Mouse (Mus musculus) liver, embryonic 14.5 days (tissue): ENCODE results near the gene Nktr. TPM values are rescaled to one million over a fixed set of nuclear protein-coding genes. Genes with fewer than 3 reads are reported as not detected.
A peak's percentile ranks its signal among the peaks of the same experiment; 100 is the strongest.

Experiments used
- ATAC-seq: fragments of 200-750 bp; cut with Nextera tagmentation; 2 replicates; pipeline ENCODE4 v1.8.0; 2017; ENCODE audit warnings: moderate number of reproducible peaks, mild to moderate bottlenecking, moderate library complexity; ENCODE audit not compliant: insufficient read depth
- DNase-seq, 3 experiments: peaks; one replicate each; pipeline ENCODE4 v3.0.0-alpha.2; 2012 to 2013; ENCODE audit warnings: low read depth in 3 of 3, low spot score in 3 of 3
- H3K27ac ChIP-seq: fragments of 300-500 bp; sonication (generic); 2 replicates; pipeline ENCODE4 v1.5.1; 2014; ENCODE audit warnings: moderate library complexity, mild to moderate bottlenecking, control low read depth, inconsistent platforms
- H3K27me3 ChIP-seq: fragments of 300-500 bp; sonication (generic); 2 replicates; pipeline ENCODE4 v1.6.1; 2014; ENCODE audit warnings: mild to moderate bottlenecking, low read length, moderate library complexity; ENCODE audit not compliant: control insufficient read depth, insufficient read depth
- H3K36me3 ChIP-seq: fragments of 300-500 bp; sonication (generic); replicated peaks from 2 replicates; pipeline ENCODE4 v1.6.1; 2014; ENCODE audit warnings: low read depth; ENCODE audit not compliant: control insufficient read depth, insufficient read depth
- H3K4me1 ChIP-seq, 2 experiments: fragments of 200-500 bp in 1 of 2; fragments of 300-500 bp in 1 of 2; sonication (generic) in 1 of 2; replicated peaks; 2 replicates each; pipeline ENCODE4 v1.6.1; 2012 to 2014; ENCODE audit warnings: antibody characterized with exemption in 1 of 2, inconsistent platforms in 1 of 2, low read length in 1 of 2; ENCODE audit not compliant: control insufficient read depth in 2 of 2, insufficient read depth in 2 of 2
- H3K4me2 ChIP-seq: fragments of 300-500 bp; sonication (generic); 2 replicates; pipeline ENCODE4 v1.6.1; 2014; ENCODE audit warnings: low read depth, mild to moderate bottlenecking, control low read depth, moderate library complexity
- H3K4me3 ChIP-seq, 2 experiments: fragments of 200-500 bp in 1 of 2; fragments of 300-500 bp in 1 of 2; sonication (generic) in 1 of 2; 2 replicates each; pipeline ENCODE4 v1.5.1; 2012 to 2014; ENCODE audit warnings: low read depth in 2 of 2, low read length in 2 of 2, mild to moderate bottlenecking in 2 of 2, control low read depth in 1 of 2, inconsistent platforms in 1 of 2, moderate library complexity in 1 of 2; ENCODE audit not compliant: insufficient read depth in 1 of 2
- H3K9ac ChIP-seq: fragments of 300-500 bp; sonication (generic); replicated peaks from 2 replicates; pipeline ENCODE4 v1.6.1; 2014; ENCODE audit warnings: mild to moderate bottlenecking, control low read depth, moderate library complexity
- H3K9me3 ChIP-seq: fragments of 300-500 bp; sonication (generic); 2 replicates; pipeline ENCODE4 v1.6.1; 2016; ENCODE audit warnings: low read length, mixed read lengths; ENCODE audit not compliant: control insufficient read depth
- CTCF ChIP-seq: IDR thresholded peaks from 2 replicates; pipeline ENCODE4 v1.5.1; 2016; ENCODE audit warnings: antibody characterized with exemption, low read depth, control low read depth
- EP300 ChIP-seq: IDR thresholded peaks from 2 replicates; pipeline ENCODE4 v1.6.1; 2016; ENCODE audit warnings: antibody characterized with exemption, low read depth
- WGBS: fragments of 180-500 bp; shearing (Covaris S2); extraction: QIAGEN DNeasy Blood & Tissue Kit; methylation state at CpG from one replicate; pipeline ENCODE4 v1.1.7; 2014; ENCODE audit not compliant: insufficient replicate concordance; 5-methylcytosine and 5-hydroxymethylcytosine counted together
- polyA plus RNA-seq, 2 experiments: library from polyadenylated mRNA; depleted of rRNA in 1 of 2; stranded (reverse) in 1 of 2; unstranded in 1 of 2; fragments of >200 nt; fragmentation: Nextera tagmentation in 1 of 2; extraction: Ambion mirVana in 1 of 2; gene quantifications; 2 replicates each; pipeline versions ENCODE4 v1.2.1 to v1.2.3; 2012 to 2014

The Nktr gene
- polyA plus RNA-seq, 2 experiments, result 18.5 to 41.5 TPM

DNA sequence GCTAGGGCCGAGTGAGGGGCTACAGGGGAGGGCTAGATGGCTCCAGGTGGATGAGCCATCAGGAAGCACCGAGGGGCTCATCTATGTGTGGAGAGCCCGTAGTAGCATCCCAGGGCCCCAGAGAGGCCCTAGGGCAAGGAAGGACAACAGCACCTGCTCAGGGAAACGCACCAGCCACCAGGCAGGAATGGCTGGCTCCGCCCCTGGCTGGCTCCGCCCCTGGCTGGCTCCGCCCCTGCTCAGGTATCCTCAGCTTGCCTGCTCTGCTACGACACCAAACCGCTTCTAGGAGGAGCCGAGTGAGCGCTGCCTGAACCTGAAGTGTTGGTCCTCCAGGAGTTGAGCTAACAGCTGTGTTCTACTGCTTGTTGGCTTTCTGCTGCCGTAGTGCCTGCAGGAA, 78.8 kb downstream of the Nktr start:
- 0 out of 4 replicates have a peak, but pooled peaks cover 0 to 2% of the 10 kb centered on the region in 2 experiments for H3K4me1 ChIP-seq
- H3K9ac ChIP-seq, result no peak overlapping the region
- no peaks in the 10 kb centered on the region for H3K9me3 ChIP-seq
- no peak overlapping the region for H3K27ac ChIP-seq
- no peak for ATAC-seq
- no peaks in the 10 kb centered on the region for H3K27me3 ChIP-seq
- TF ChIP-seq CTCF (no peak), EP300 (no peak)
- no peak overlapping the region for H3K4me3 ChIP-seq
- 11% methylated on average over 12 of the region's 12 CpGs for WGBS
- no peak for DNase-seq
- H3K36me3 ChIP-seq, result no peaks in the 10 kb centered on the region
- no peak overlapping the region for H3K4me2 ChIP-seq

DNA sequence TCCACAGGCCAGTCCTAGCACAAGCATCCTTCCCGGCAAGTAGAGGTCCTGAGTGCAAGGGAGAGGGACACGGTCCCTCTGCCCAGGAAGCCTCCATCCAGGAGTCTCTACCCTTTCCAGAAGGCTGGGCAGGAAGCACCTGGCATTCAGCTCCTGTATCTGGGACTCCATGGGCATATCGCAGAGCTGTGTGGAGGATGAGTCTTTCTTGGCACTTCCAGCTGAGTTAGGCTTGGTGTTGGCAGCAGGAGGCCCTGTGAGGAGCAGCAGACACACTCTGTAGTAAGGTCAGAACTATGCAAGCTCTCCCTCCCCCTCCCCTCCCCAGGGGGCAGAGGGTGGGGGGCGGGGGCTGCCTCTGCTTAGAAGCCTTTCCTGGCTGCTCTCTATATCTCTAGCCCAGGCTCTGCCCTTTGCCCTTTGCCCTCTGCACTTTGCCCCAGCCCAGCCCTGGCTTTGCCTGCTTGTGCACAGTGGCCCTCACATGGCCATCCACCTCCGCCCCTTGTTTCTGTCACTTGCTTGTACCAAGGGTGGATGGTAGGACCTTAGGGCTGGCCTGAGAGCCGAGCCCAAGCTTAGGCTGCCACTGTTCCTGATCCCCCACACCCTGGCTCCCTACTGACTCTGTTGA, 80.0 kb downstream of the Nktr start:
- Histone ChIP-seq H3K4me2 (no peak overlapping the region), H3K27me3 (no peaks in the 10 kb centered on the region), H3K4me3 (no peak overlapping the region), H3K9me3 (no peaks in the 10 kb centered on the region), H3K27ac (no peak overlapping the region), H3K36me3 (no peaks in the 10 kb centered on the region), H3K4me1 (0 out of 4 replicates have a peak, but pooled peaks cover 0 to 4% of the 10 kb centered on the region in 2 experiments), H3K9ac (no peak overlapping the region)
- 32% methylated on average over 6 of the region's 6 CpGs for WGBS
- TF ChIP-seq EP300, result no peak
- no peak for TF ChIP-seq CTCF
- no peak for DNase-seq
- ATAC-seq, result peak; percentile 31; the same call in 1 of the 2 replicates

DNA sequence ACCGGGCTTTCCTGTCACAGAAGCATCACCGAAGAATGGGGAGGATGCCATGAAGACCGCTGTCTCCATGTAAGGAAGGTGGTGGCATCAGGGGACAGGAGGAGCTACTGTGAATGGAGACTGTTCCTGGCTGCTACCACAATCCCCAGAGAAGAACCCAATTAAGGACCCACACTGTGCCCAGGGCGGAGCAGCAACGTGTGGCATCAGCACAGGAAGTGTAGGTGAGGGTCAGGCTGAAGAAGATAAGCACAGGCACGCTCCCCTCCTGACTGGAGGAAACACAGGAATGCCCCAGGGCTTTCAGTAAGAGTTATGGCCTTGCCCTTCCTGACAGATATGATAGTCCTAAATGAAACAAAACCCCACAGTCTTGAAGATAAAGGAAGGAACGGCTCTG, 83.8 kb downstream of the Nktr start:
- Histone ChIP-seq H3K4me2 (no peak overlapping the region), H3K9me3 (no peaks in the 10 kb centered on the region), H3K36me3 (no peaks in the 10 kb centered on the region), H3K9ac (no peak overlapping the region), H3K27me3 (no peaks in the 10 kb centered on the region), H3K4me1 (0 out of 4 replicates have a peak, but pooled peaks cover 0 to 4% of the 10 kb centered on the region in 2 experiments), H3K27ac (no peak overlapping the region), H3K4me3 (no peak overlapping the region)
- DNase-seq (no peak), ATAC-seq (no peak)
- TF ChIP-seq EP300, result no peak
- TF ChIP-seq CTCF, result no peak
- 27% methylated on average over 7 of the region's 7 CpGs for WGBS

Other genes with a start within 250 kb of the Nktr start
- gene Cck, start 223.5 kb upstream of the Nktr start, polyA plus RNA-seq (2012; rRNA removed), result 0.12 and 0.25 TPM in 2 replicates
- not detected in 2 replicates for gene Cck, start 223.5 kb upstream of the Nktr start, polyA plus RNA-seq (2014; fragmentation: Nextera tagmentation; extraction: Ambion mirVana)
- gene Lyzl4, start 77.1 kb upstream of the Nktr start, polyA plus RNA-seq (2012; rRNA removed), result not detected in 2 replicates
- gene Lyzl4, start 77.1 kb upstream of the Nktr start, polyA plus RNA-seq (2014; fragmentation: Nextera tagmentation; extraction: Ambion mirVana), result 0.15 TPM in 1 of 2 replicates, not detected in the other
- 0.17 and 0.26 TPM in 2 replicates for gene Vipr1, start 76.5 kb upstream of the Nktr start, polyA plus RNA-seq (2012; rRNA removed)
- 0.46 and 0.59 TPM in 2 replicates for gene Vipr1, start 76.5 kb upstream of the Nktr start, polyA plus RNA-seq (2014; fragmentation: Nextera tagmentation; extraction: Ambion mirVana)
- gene Sec22c, start 13.7 kb upstream of the Nktr start, polyA plus RNA-seq (2012; rRNA removed), result 1.6 and 1.8 TPM in 2 replicates
- gene Sec22c, start 13.7 kb upstream of the Nktr start, polyA plus RNA-seq (2014; fragmentation: Nextera tagmentation; extraction: Ambion mirVana), result 2.2 and 2.9 TPM in 2 replicates
- gene Ss18l2, start 8.8 kb upstream of the Nktr start, polyA plus RNA-seq (2012; rRNA removed), result 23.4 and 24.8 TPM in 2 replicates
- 76.8 and 83.3 TPM in 2 replicates for gene Ss18l2, start 8.8 kb upstream of the Nktr start, polyA plus RNA-seq (2014; fragmentation: Nextera tagmentation; extraction: Ambion mirVana)
- gene Zfp651, start 40.2 kb downstream of the Nktr start, polyA plus RNA-seq (2012; rRNA removed), result 1.8 and 2.3 TPM in 2 replicates
- 0.52 and 0.75 TPM in 2 replicates for gene Zfp651, start 40.2 kb downstream of the Nktr start, polyA plus RNA-seq (2014; fragmentation: Nextera tagmentation; extraction: Ambion mirVana)
- gene Klhl40, start 58.4 kb downstream of the Nktr start, polyA plus RNA-seq (2012; rRNA removed), result 0.04 TPM in 1 of 2 replicates, not detected in the other
- gene Klhl40, start 58.4 kb downstream of the Nktr start, polyA plus RNA-seq (2014; fragmentation: Nextera tagmentation; extraction: Ambion mirVana), result 0.05 TPM in 1 of 2 replicates, not detected in the other
- 0.05 TPM in 1 of 2 replicates, not detected in the other for gene Hhatl, start 73.3 kb downstream of the Nktr start, polyA plus RNA-seq (2012; rRNA removed)
- gene Hhatl, start 73.3 kb downstream of the Nktr start, polyA plus RNA-seq (2014; fragmentation: Nextera tagmentation; extraction: Ambion mirVana), result not detected in 2 replicates
- not detected in 2 replicates for gene Ccdc13, start 120.3 kb downstream of the Nktr start, polyA plus RNA-seq (2012; rRNA removed)
- gene Ccdc13, start 120.3 kb downstream of the Nktr start, polyA plus RNA-seq (2014; fragmentation: Nextera tagmentation; extraction: Ambion mirVana), result not detected in 2 replicates
- gene Higd1a, start 139.2 kb downstream of the Nktr start, polyA plus RNA-seq (2012; rRNA removed), result 12.9 and 20.8 TPM in 2 replicates
- gene Higd1a, start 139.2 kb downstream of the Nktr start, polyA plus RNA-seq (2014; fragmentation: Nextera tagmentation; extraction: Ambion mirVana), result 97.4 and 119 TPM in 2 replicates
- 0.07 and 0.08 TPM in 2 replicates for gene Ackr2, start 179.2 kb downstream of the Nktr start, polyA plus RNA-seq (2012; rRNA removed)
- gene Ackr2, start 179.2 kb downstream of the Nktr start, polyA plus RNA-seq (2014; fragmentation: Nextera tagmentation; extraction: Ambion mirVana), result 0.20 and 0.37 TPM in 2 replicates
- gene Cyp8b1, start 197.1 kb downstream of the Nktr start, polyA plus RNA-seq (2012; rRNA removed), result 0.67 and 0.74 TPM in 2 replicates
- gene Cyp8b1, start 197.1 kb downstream of the Nktr start, polyA plus RNA-seq (2014; fragmentation: Nextera tagmentation; extraction: Ambion mirVana), result 1.5 and 1.8 TPM in 2 replicates
- 0.08 and 0.14 TPM in 2 replicates for gene Fam198a, start 231.8 kb downstream of the Nktr start, polyA plus RNA-seq (2012; rRNA removed)
- 0.10 and 0.13 TPM in 2 replicates for gene Fam198a, start 231.8 kb downstream of the Nktr start, polyA plus RNA-seq (2014; fragmentation: Nextera tagmentation; extraction: Ambion mirVana)